Mouse (Mus musculus): Measurements from ENCODE around the gene Ctsl.

DNA sequence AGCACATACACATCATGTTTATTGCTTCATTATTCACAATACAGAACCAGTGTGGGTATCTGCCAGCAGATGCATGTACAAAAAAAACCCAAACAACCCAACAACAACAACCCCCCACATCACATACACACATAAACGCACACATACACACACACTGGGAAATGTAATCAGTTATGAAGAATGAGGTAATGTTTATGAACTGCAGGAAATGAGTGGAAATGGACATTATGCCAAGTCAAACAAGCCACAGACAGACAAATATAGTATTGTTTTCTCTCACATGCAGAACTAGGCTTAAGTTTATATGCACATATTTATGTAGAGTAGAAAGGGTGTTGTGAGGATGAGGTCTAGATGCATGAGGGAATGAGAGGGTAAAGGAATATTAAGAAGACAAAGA lies 59.4 kb downstream of the Ctsl start:
- no peak for TF ChIP-seq CTCF (IDR thresholded peaks at IDR 0.05; ENCODE audit: low read depth)
- TF ChIP-seq EP300 (IDR thresholded peaks at IDR 0.05; ENCODE audit: low read depth) = no peak

All from liver, postnatal 0 days (tissue).